Mouse (Mus musculus) spleen, adult 2 months (tissue): Measurements from ENCODE around the gene Nol6. TPM values are rescaled to one million over a fixed set of nuclear protein-coding genes. Genes with fewer than 3 reads are reported as not detected.

Experiments
- DNase-seq, 2 experiments: peaks; one replicate each; pipeline versions ENCODE4 v3.0.0 to v3.0.0-alpha.2; 2012 to 2021; ENCODE audit warnings: low spot score in 2 of 2, low read depth in 1 of 2
- H3K27ac ChIP-seq: fragments of 200-500 bp; 2 replicates; pipeline ENCODE4 v1.5.1; 2012; ENCODE audit warnings: low read length, inconsistent platforms; ENCODE audit not compliant: insufficient read depth
- H3K27me3 ChIP-seq: fragments of 200-500 bp; 2 replicates; pipeline ENCODE4 v1.6.1; 2012; ENCODE audit warnings: mild to moderate bottlenecking, moderate library complexity, low read length, inconsistent platforms; ENCODE audit not compliant: control insufficient read depth, insufficient read depth
- H3K36me3 ChIP-seq: fragments of 200-500 bp; 2 replicates; pipeline ENCODE4 v1.6.1; 2012; ENCODE audit warnings: mild to moderate bottlenecking, low read length, inconsistent platforms; ENCODE audit not compliant: control insufficient read depth, insufficient read depth
- H3K4me1 ChIP-seq: fragments of 200-500 bp; 2 replicates; pipeline ENCODE4 v1.6.1; 2011; ENCODE audit warnings: inconsistent platforms; ENCODE audit not compliant: control insufficient read depth, insufficient read depth, insufficient read length
- H3K4me3 ChIP-seq: fragments of 200-500 bp; 2 replicates; pipeline ENCODE4 v1.5.1; 2011; ENCODE audit warnings: mild to moderate bottlenecking, inconsistent platforms; ENCODE audit not compliant: insufficient read depth, insufficient read length; ENCODE audit errors: extremely low read depth
- CTCF ChIP-seq: fragments of 200-500 bp; IDR thresholded peaks from 2 replicates; pipeline ENCODE4 v1.5.1; 2011; ENCODE audit warnings: mild to moderate bottlenecking, inconsistent platforms; ENCODE audit not compliant: insufficient read depth, insufficient read length, insufficient replicate concordance; ENCODE audit errors: extremely low read depth
- POLR2A ChIP-seq: fragments of 200-500 bp; IDR thresholded peaks from 2 replicates; pipeline ENCODE4 v1.6.1; 2011; ENCODE audit warnings: low read depth, low read length, inconsistent platforms
- WGBS: fragments of 180-500 bp; shearing (Covaris S2); methylation state at CpG from one replicate; pipeline ENCODE4 v1.1.7; 2018; 5-methylcytosine and 5-hydroxymethylcytosine counted together
- polyA plus RNA-seq: library from polyadenylated mRNA; depleted of rRNA; stranded (reverse); fragments of >200 nt; gene quantifications from 2 replicates; pipeline ENCODE4 v1.2.3, GENCODE M21; 2012

The Nol6 gene
- polyA plus RNA-seq, 1 experiment: 30.4 TPM

DNA sequence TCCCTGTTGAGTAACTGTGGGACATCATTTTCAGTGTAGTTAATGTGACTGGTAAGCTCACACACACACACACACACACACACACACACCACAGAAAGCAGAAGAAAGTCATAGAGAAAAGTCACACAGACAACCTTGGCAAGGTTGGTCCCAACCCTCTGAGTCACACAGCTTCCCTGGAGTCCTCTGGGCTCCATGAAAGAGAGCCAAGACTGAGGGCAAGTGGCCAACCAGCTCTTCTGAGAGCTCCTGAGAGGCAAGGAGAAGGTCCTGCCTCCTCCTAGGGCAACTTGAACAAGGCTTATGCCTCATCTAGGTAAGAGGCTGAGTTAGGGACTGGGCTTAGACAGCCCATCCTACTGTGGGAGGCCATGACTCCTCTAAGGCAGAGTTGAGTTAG, 21.4 kb downstream of the Nol6 start:
- peaks cover 2% of the 10 kb centered on the region for H3K4me1 ChIP-seq
- H3K27ac ChIP-seq: no peak overlapping the region
- H3K36me3 ChIP-seq: no peaks in the 10 kb centered on the region
- H3K4me3 ChIP-seq: no peak overlapping the region
- TF ChIP-seq CTCF (no peak), POLR2A (no peak)
- H3K27me3 ChIP-seq: peaks cover under 1% of the 10 kb centered on the region; the same call in 1 of the 2 replicates
- no peak for DNase-seq

- DNase-seq: no peak
- Histone ChIP-seq H3K27ac (no peak overlapping the region), H3K4me1 (peaks cover 7% of the 10 kb centered on the region), H3K27me3 (peaks cover 4% of the 10 kb centered on the region; the same call in 1 of the 2 replicates), H3K36me3 (no peaks in the 10 kb centered on the region), H3K4me3 (no peak overlapping the region)
- 75% methylated on average over 1 of the region's 1 CpGs for WGBS
- TF ChIP-seq POLR2A (no peak), CTCF (no peak)
These were observed 23.3 kb downstream of the Nol6 start for GRCm38 (mm10) chr4:41100986-41101385.

DNA sequence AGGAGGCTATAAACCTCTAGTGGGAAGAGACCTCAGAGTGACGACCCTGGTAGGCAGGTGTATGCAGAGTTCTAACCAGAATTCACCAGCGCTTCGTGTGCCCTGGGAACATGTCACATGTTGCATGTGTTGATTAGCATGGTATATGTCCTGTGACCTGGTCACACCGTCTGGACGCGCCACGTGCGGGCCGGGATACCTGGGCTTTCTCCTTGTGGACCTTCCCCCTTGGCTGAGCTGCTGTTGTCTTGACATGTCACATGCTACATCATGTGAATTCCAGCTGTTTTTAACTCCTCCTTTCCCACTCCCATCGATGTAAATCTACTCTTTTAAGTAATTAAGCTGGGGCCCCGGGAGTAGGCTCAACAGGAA, 25.7 kb downstream of the Nol6 start:
- WGBS: 14% methylated on average over 11 of the region's 11 CpGs
- Histone ChIP-seq H3K4me3 (peak overlapping the region; percentile 20; the same call in 1 of the 2 replicates), H3K27me3 (peaks cover 4% of the 10 kb centered on the region; the same call in 1 of the 2 replicates), H3K4me1 (peaks cover 7% of the 10 kb centered on the region), H3K27ac (no peak overlapping the region), H3K36me3 (no peaks in the 10 kb centered on the region)
- DNase-seq: no peak
- no peak for TF ChIP-seq POLR2A
- no peak for TF ChIP-seq CTCF

DNA sequence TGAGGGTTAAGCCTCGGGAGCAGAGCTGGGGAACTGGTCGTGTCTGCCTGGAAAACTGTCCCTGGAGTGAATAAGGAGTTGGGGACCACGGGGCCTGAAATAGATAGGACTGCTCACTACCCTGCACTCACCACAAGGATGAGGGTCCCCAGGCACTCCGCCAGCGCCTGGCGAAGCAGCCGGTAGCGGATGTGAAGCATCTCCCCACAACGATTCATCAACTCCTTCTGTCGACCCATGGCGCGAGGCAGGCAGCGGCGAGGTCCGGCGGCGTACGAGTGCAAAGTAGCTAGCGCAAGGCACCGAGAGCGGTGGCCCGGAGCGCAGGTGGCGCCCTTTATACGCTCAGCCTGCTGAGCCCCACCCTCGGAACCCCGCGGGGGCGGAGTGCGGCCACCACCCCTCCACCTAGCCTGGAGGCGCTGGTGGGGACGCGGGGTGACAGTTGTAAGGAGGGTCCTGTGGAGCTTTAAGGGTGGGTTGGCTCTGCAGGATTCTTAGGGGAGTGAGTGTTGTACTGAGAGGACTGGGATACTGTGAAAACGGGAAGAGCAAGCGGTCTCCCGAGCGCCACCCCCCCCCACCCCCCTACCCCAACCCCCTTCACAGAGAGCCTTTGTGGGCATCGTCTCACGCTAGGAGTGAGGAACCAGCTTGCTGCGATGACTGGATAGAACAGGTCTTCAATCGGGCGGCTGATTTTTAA, 26.2 kb downstream of the Nol6 start, which contains the start of gene Aqp3:
Gene Aqp3, minus strand, starts transcription at position 313 of the 706 bp plus-strand sequence.
- H3K27me3 ChIP-seq: peaks cover 4% of the 10 kb centered on the region; the same call in 1 of the 2 replicates
- peak in 1 of 2 experiments; percentile 55 for DNase-seq
- peaks cover 7% of the 10 kb centered on the region for H3K4me1 ChIP-seq
- no peaks in the 10 kb centered on the region for H3K36me3 ChIP-seq
- TF ChIP-seq POLR2A (no peak), CTCF (no peak)
- H3K4me3 ChIP-seq: peak within 1 kb of the TSS; percentile 45
- H3K27ac ChIP-seq: no peak within 1 kb of the TSS
- 1% methylated on average over 42 of the region's 42 CpGs for WGBS

DNA sequence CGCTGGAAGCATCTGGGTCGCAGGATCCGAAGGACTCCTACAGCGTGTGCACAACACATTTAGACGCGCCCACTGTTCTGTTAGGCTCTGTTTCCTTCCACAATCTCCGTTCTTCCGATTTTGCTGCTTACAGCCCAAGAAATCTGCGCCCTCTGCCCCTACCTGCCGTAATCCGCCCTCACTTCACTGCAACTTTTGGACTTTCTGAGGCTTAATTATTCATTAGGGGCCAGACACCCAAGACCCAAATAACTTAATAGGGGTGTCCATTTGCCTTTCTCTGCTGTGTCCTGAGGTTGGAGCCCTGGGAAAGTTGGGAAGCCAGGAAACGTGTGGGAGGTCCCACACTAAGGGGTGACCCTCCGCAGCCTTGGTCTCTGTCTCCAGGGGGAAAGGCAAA, 26.9 kb downstream of the Nol6 start:
- WGBS: 49% methylated on average over 13 of the region's 13 CpGs

GRCm38 (mm10) chr4:41096794-41097193, 27.5 kb downstream of the Nol6 start:
- H3K36me3 ChIP-seq: no peaks in the 10 kb centered on the region
- H3K27ac ChIP-seq: no peak overlapping the region
- TF ChIP-seq CTCF: no peak
- H3K4me1 ChIP-seq: peaks cover 7% of the 10 kb centered on the region
- WGBS: 34% methylated on average over 5 of the region's 5 CpGs
- DNase-seq: no peak
- peaks cover 4% of the 10 kb centered on the region; the same call in 1 of the 2 replicates for H3K27me3 ChIP-seq
- no peak overlapping the region for H3K4me3 ChIP-seq

More for the DNA sequence above, 26.9 kb downstream of the Nol6 start:
- TF ChIP-seq CTCF (no peak), POLR2A (no peak)
- Histone ChIP-seq H3K36me3 (no peaks in the 10 kb centered on the region), H3K4me3 (peak overlapping the region; percentile 45; the same call in 1 of the 2 replicates), H3K4me1 (peaks cover 7% of the 10 kb centered on the region), H3K27ac (no peak overlapping the region), H3K27me3 (peaks cover 4% of the 10 kb centered on the region; the same call in 1 of the 2 replicates)
- no peak for DNase-seq

GRCm38 (mm10) chr4:41096169-41096568, 28.1 kb downstream of the Nol6 start:
- no peaks in the 10 kb centered on the region for H3K36me3 ChIP-seq
- peaks cover 4% of the 10 kb centered on the region; the same call in 1 of the 2 replicates for H3K27me3 ChIP-seq
- DNase-seq: no peak
- peaks cover 7% of the 10 kb centered on the region for H3K4me1 ChIP-seq
- H3K27ac ChIP-seq: no peak overlapping the region
- WGBS: 82% methylated on average over 8 of the region's 8 CpGs
- no peak overlapping the region for H3K4me3 ChIP-seq
- TF ChIP-seq POLR2A: no peak
- TF ChIP-seq CTCF: no peak
